Mouse (Mus musculus) G1E (cell line): ENCODE measurements at regions not wholly inside any gene's neighbourhood (a gene's known extent, or its start where the extent isn't known, plus 50 kb on each side); places are given as distances from the start of the nearest gene placed in this dataset.

Experiments used
- CTCF ChIP-seq: IDR thresholded peaks from 2 replicates; pipeline ENCODE4 v1.5.1; 2012; ENCODE audit warnings: low read depth, low read length, inconsistent platforms, mixed read lengths
- GATA1 ChIP-seq: IDR thresholded peaks from 2 replicates; pipeline ENCODE4 v1.6.1; 2012; ENCODE audit warnings: borderline replicate concordance, low read length, inconsistent platforms, mixed read lengths
- GATA2 ChIP-seq: IDR thresholded peaks from 2 replicates; pipeline ENCODE4 v1.6.1; 2012; ENCODE audit warnings: low read depth, low read length, inconsistent platforms, borderline replicate concordance
- TAL1 ChIP-seq: conservative IDR thresholded peaks from 2 replicates; pipeline ENCODE4 v1.6.1; 2012; ENCODE audit warnings: low read depth, low read length, inconsistent platforms, mixed read lengths

DNA sequence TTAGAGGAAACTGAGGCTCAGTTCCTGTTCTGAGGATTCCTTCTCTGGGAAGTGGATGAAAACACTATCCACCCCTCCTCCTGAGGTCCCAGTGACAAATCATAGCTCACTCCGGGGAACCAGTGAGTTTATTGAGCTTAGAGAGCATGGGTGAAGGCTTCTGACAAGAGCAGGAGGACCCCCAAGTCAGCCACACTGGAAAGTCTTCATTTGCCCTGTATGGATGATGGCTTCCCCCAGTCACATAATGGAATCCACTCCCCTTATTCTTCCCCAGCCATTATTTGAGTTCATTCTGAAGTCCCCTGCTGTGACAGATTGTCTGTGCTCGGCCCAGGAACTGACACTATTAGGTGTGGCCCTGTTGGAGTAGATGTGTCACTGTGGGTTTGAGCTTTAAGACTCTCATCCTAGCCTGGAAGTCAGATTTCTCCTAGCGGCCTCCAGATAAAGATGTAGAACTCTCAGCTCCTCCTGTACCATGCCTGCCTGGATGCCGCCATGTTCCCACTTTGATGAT lies 141.3 kb downstream of the Chst1 start:
- TF ChIP-seq CTCF (no peak), TAL1 (no peak), GATA2 (no peak), GATA1 (no peak)
